Mouse (Mus musculus): Measurements from ENCODE around the gene Sox9. TPM values are rescaled to one million over a fixed set of nuclear protein-coding genes. Genes with fewer than 3 reads are reported as not detected.
A peak's percentile ranks its signal among the peaks of the same experiment; 100 is the strongest.

Sox9 gene
- polyA plus RNA-seq, 1 experiment from 2014 or later = 108 TPM

DNA sequence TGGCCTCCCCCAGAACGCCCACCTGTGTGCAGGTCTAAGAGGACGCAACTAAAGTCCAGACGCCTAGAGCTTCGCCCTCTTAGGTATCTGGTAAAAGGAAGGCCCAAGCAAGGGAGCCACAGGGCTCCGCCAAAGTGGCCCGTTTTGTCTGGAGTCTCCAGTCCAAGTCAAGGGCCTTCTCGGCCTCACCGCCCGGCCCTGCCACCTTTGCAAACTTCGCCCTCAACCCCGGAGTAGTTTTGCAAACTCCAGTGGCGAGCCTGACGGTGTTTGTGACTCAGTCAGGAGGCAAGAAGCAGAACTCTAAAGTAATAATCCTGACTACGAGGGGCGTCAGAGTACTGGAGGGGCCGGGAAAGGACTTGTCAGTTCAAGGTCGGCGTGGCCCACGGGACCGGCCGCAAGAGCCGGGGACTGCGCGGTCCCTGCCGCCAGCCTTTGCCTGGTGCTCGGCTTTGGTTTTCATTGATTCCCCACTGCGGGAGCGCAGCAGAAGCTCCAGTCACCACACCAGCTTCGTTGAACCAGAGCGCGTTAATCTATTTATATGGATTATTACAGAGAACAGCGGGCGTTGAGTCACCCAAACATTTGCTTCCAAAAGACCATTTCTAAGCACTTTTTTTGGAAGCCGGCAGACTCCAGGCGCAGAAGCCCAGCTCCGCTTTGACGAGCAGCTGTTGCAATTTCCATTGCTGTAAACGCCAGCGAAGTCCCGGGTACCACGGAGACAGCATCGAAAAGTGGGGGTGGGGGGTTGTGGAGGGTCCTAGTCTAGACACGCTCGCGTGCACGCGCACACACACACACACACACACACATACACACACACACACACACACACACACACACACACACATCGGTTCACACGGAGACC, 751 bp upstream of the Sox9 start:
- Histone ChIP-seq H3K9ac (peak overlapping the region; percentile 67), H3K27ac (peak overlapping the region; percentile 95), H3K4me1 (peaks cover 50% of the 10 kb centered on the region), H3K4me3 (peak overlapping the region; percentile 74), H3K9me3 (no peaks in the 10 kb centered on the region), H3K4me2 (peak overlapping the region; percentile 86), H3K36me3 (no peaks in the 10 kb centered on the region), H3K27me3 (peaks cover 48% of the 10 kb centered on the region)
- ATAC-seq (ENCODE audit: insufficient number of reproducible peaks, insufficient read depth, low FRiP score, low TSS enrichment, low read depth) = peak; percentile 26; the same call in 1 of the 2 replicates
- under 1% methylated on average over 48 of the region's 49 CpGs for WGBS

DNA sequence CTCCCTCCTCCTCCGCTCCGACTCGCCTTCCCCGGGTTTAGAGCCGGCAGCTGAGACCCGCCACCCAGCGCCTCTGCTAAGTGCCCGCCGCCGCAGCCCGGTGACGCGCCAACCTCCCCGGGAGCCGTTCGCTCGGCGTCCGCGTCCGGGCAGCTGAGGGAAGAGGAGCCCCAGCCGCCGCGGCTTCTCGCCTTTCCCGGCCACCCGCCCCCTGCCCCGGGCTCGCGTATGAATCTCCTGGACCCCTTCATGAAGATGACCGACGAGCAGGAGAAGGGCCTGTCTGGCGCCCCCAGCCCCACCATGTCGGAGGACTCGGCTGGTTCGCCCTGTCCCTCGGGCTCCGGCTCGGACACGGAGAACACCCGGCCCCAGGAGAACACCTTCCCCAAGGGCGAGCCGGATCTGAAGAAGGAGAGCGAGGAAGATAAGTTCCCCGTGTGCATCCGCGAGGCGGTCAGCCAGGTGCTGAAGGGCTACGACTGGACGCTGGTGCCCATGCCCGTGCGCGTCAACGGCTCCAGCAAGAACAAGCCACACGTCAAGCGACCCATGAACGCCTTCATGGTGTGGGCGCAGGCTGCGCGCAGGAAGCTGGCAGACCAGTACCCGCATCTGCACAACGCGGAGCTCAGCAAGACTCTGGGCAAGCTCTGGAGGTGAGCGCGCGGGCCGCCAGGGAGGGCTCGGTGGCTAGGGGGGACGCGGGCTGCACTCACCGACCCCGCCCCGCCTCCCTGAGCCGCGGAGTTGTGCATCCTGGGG, 515 bp downstream of the Sox9 start:
- Histone ChIP-seq H3K27me3 (peaks cover 36% of the 10 kb centered on the region), H3K9me3 (no peaks in the 10 kb centered on the region), H3K9ac (peak overlapping the region; percentile 89), H3K27ac (peak overlapping the region; percentile 95), H3K4me3 (peak overlapping the region; percentile 74), H3K4me1 (peaks cover 54% of the 10 kb centered on the region), H3K36me3 (no peaks in the 10 kb centered on the region), H3K4me2 (peak overlapping the region; percentile 86)
- peak; percentile 33; the same call in 1 of the 2 replicates for ATAC-seq (ENCODE audit: insufficient number of reproducible peaks, insufficient read depth, low FRiP score, low TSS enrichment, low read depth)
- under 1% methylated on average over 62 of the region's 75 CpGs for WGBS

DNA sequence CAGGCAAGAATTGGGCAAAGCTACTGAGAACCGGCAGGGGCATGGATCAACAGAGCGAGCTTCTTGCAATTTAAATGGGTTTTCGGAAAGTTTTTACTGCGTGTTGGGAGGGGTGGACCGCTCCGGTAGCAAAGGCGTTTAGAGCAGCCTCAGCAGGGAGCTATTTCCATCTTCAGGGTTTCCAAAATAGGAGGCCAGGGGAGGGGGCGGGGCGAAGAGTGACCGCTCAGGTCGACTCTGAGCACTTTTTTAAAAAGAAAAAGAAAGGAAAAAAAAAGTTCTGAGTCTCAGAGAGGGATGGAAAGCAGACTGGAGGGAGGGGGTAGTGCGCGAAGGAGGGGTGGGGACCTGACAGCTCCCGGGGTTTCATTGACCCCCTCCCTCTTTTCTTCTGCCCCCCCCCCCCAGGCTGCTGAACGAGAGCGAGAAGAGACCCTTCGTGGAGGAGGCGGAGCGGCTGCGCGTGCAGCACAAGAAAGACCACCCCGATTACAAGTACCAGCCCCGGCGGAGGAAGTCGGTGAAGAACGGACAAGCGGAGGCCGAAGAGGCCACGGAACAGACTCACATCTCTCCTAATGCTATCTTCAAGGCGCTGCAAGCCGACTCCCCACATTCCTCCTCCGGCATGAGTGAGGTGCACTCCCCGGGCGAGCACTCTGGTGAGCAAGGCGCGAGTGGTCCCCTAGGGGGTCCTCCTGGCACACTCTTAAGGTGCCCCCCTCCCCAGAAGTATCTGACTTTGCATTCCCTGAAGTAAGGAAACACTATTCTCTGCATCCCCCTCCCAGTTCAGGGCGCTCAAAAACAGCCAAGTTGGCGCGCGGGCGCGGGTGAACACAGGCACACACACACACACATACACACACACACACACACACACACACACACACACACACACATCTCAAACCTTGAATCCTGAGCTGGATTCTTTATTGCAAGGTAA, 1.6 kb downstream of the Sox9 start:
- WGBS = under 1% methylated on average over 34 of the region's 42 CpGs
- Histone ChIP-seq H3K27ac (peak overlapping the region; percentile 95), H3K36me3 (no peaks in the 10 kb centered on the region), H3K4me3 (peak overlapping the region; percentile 74), H3K4me1 (peaks cover 52% of the 10 kb centered on the region), H3K9ac (peak overlapping the region; percentile 89), H3K4me2 (peak overlapping the region; percentile 86), H3K27me3 (peaks cover 34% of the 10 kb centered on the region), H3K9me3 (no peaks in the 10 kb centered on the region)
- ATAC-seq (ENCODE audit: insufficient number of reproducible peaks, insufficient read depth, low FRiP score, low TSS enrichment, low read depth) = no peak

DNA sequence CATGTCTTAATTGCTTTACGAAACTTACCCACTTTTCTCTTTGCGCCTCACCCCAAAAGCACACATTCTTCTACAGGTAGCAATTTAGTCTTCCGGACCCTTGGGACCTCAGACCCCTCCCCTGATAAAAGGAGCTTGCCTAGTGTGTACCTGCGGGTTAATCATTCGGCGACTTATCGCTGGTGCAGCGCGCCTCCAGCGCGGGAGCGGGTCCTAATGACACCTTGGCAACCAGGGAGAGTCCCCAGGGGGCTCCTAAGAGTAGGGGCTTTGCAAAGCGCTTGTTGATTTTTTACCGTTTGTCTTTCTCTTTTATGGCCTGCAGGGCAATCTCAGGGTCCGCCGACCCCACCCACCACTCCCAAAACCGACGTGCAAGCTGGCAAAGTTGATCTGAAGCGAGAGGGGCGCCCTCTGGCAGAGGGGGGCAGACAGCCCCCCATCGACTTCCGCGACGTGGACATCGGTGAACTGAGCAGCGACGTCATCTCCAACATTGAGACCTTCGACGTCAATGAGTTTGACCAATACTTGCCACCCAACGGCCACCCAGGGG, 2.4 kb downstream of the Sox9 start:
- Histone ChIP-seq H3K4me2 (peak overlapping the region; percentile 86), H3K4me1 (peaks cover 45% of the 10 kb centered on the region), H3K9me3 (no peaks in the 10 kb centered on the region), H3K4me3 (peak overlapping the region; percentile 74), H3K27me3 (peaks cover 30% of the 10 kb centered on the region), H3K36me3 (no peaks in the 10 kb centered on the region), H3K9ac (peak overlapping the region; percentile 89), H3K27ac (peak overlapping the region; percentile 95)
- no peak for ATAC-seq (ENCODE audit: insufficient number of reproducible peaks, insufficient read depth, low FRiP score, low TSS enrichment, low read depth)
- 3% methylated on average over 30 of the region's 30 CpGs for WGBS

DNA sequence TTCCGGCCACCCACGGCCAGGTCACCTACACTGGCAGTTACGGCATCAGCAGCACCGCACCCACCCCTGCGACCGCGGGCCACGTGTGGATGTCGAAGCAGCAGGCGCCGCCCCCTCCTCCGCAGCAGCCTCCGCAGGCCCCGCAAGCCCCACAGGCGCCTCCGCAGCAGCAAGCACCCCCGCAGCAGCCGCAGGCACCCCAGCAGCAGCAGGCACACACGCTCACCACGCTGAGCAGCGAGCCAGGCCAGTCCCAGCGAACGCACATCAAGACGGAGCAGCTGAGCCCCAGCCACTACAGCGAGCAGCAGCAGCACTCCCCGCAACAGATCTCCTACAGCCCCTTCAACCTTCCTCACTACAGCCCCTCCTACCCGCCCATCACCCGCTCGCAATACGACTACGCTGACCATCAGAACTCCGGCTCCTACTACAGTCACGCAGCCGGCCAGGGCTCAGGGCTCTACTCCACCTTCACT, 2.9 kb downstream of the Sox9 start:
- ATAC-seq (ENCODE audit: insufficient number of reproducible peaks, insufficient read depth, low FRiP score, low TSS enrichment, low read depth) = no peak
- Histone ChIP-seq H3K4me1 (peaks cover 41% of the 10 kb centered on the region), H3K9ac (peak overlapping the region; percentile 89)

DNA sequence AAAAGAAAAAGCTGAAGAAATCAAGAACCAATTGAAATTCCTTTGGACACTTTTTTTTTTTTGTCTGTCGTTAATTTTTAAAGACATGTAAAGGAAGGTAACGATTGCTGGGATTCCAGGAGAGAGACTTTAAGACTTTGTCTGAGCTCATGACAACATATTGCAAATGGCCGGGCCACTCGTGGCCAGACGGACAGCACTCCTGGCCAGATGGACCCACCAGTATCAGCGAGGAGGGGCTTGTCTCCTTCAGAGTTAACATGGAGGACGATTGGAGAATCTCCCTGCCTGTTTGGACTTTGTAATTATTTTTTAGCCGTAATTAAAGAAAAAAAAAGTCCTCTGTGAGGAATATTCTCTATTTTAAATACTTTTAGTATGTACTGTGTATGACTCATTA, 3.6 kb downstream of the Sox9 start:
- WGBS = 26% methylated on average over 8 of the region's 8 CpGs
- H3K36me3 ChIP-seq = no peaks in the 10 kb centered on the region
- H3K4me3 ChIP-seq = peak overlapping the region; percentile 74
- peak overlapping the region; percentile 89 for H3K9ac ChIP-seq
- H3K27ac ChIP-seq = peak overlapping the region; percentile 40; the same call in 1 of the 2 replicates
- H3K4me2 ChIP-seq = peak overlapping the region; percentile 86
- H3K4me1 ChIP-seq = peaks cover 38% of the 10 kb centered on the region
- ATAC-seq (ENCODE audit: insufficient number of reproducible peaks, insufficient read depth, low FRiP score, low TSS enrichment, low read depth) = no peak
- H3K9me3 ChIP-seq = no peaks in the 10 kb centered on the region
- H3K27me3 ChIP-seq = peaks cover 26% of the 10 kb centered on the region

More for the DNA sequence above, 2.9 kb downstream of the Sox9 start:
- H3K27ac ChIP-seq = peak overlapping the region; percentile 40; the same call in 1 of the 2 replicates
- 2% methylated on average over 34 of the region's 34 CpGs for WGBS
- no peaks in the 10 kb centered on the region for H3K36me3 ChIP-seq
- peak overlapping the region; percentile 74 for H3K4me3 ChIP-seq
- peak overlapping the region; percentile 86 for H3K4me2 ChIP-seq
- H3K27me3 ChIP-seq = peaks cover 28% of the 10 kb centered on the region
- no peaks in the 10 kb centered on the region for H3K9me3 ChIP-seq

DNA sequence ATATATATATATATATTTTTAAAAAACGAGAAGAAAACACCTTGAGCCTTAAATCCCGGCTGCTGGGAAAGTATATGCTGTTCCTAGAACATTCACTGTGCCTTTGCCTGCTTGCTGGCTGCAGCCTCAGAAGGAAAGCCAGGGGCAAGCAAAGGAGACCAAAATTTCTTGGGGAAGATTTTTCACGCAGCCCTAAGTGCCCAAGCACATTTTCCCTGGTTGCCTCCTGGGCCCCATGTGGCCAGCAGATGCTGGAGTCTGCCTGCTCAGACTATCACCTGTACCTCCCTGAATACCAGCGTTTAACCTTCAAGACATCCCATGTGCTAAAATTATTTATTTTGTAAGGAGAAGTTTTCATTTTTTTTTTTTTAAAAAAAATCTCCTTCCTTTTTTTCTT, 4.4 kb downstream of the Sox9 start:
- 34% methylated on average over 4 of the region's 4 CpGs for WGBS
- peak overlapping the region; percentile 28 for H3K4me3 ChIP-seq
- H3K4me1 ChIP-seq = peaks cover 32% of the 10 kb centered on the region
- no peak overlapping the region for H3K27ac ChIP-seq
- no peaks in the 10 kb centered on the region for H3K9me3 ChIP-seq
- H3K9ac ChIP-seq = 0 out of 2 replicates have a peak overlapping the region, but pooled peaks have one; percentile 11
- peaks cover 26% of the 10 kb centered on the region for H3K27me3 ChIP-seq
- no peaks in the 10 kb centered on the region for H3K36me3 ChIP-seq
- ATAC-seq (ENCODE audit: insufficient number of reproducible peaks, insufficient read depth, low FRiP score, low TSS enrichment, low read depth) = no peak
- peak overlapping the region; percentile 46 for H3K4me2 ChIP-seq

DNA sequence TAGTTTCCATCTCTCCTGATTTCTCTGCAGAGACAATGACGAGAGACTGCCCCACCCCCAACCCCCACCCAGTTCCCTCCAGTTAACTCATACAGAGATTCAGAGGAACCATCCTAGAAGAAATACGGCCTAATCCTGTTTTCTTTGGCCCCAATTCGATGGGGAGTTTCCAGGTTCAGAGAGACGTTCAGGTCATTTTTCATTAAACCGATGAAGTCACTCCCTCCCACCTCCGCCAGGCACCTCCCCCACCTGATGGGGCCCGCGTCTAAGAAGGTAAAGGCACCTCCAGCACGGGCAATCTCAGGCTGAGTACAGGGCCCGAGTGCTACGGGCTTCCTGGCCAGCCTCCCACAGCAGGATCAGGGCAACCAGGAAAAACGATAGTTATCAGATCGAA, 6.3 kb downstream of the Sox9 start:
- Histone ChIP-seq H3K4me2 (peak overlapping the region; percentile 12), H3K36me3 (no peaks in the 10 kb centered on the region), H3K4me3 (no peak overlapping the region), H3K9me3 (no peaks in the 10 kb centered on the region), H3K4me1 (peaks cover 30% of the 10 kb centered on the region), H3K9ac (no peak overlapping the region), H3K27me3 (peaks cover 23% of the 10 kb centered on the region), H3K27ac (no peak overlapping the region)
- 5% methylated on average over 13 of the region's 13 CpGs for WGBS
- no peak for ATAC-seq (ENCODE audit: insufficient number of reproducible peaks, insufficient read depth, low FRiP score, low TSS enrichment, low read depth)

DNA sequence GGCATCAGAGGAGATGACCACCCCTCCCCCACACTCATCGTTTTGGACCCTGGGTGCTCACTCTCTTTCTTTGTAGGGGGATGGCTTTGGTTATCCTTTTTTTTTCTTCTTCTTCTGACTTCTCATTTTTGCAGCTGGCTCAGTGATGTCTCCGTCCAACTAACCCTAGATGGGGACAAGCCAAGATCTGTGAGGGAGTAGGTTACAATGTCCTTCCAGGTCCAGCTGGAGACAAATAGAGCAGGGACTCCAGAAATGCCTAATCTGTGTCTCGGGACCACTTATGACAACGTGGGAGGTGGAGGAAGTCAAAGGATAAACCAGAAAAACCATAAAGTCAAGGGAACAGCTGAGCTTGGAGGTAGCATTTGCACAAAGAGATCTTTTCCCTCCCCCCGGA, 14.4 kb downstream of the Sox9 start:
- Histone ChIP-seq H3K27me3 (no peaks in the 10 kb centered on the region), H3K36me3 (no peaks in the 10 kb centered on the region), H3K9ac (no peak overlapping the region), H3K4me3 (no peak overlapping the region), H3K4me1 (peaks cover 11% of the 10 kb centered on the region), H3K27ac (no peak overlapping the region), H3K9me3 (no peaks in the 10 kb centered on the region), H3K4me2 (no peak overlapping the region)
- no peak for ATAC-seq (ENCODE audit: insufficient number of reproducible peaks, insufficient read depth, low FRiP score, low TSS enrichment, low read depth)
- 85% methylated on average over 5 of the region's 5 CpGs for WGBS

DNA sequence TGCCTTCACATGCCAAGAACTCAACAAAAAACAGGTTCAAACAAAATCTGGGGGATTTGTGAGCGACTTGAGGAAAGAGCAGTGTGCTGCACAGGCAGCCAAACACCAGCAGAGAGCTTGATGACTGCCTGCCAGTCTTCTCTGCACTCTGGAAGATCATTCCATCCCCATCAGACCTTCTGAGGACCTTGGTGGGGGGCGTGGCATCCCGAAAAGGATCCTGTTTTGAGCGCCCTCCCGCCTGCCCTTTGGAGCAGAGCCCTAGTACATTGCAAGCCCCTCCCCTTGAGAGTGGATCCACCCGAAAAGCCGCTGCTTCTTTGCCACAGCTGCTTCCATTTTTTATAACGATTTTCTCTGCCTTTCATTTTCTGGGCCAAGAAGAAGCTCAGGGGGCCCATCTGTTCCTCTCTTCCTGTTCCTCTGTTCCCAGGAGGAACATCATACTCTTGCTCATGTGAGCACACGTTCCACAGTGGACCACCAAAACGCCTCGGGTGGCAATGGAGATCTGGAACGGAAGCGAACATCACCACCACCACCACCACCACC, 16.9 kb downstream of the Sox9 start:
- no peaks in the 10 kb centered on the region for H3K36me3 ChIP-seq
- no peak for ATAC-seq (ENCODE audit: insufficient number of reproducible peaks, insufficient read depth, low FRiP score, low TSS enrichment, low read depth)
- H3K27ac ChIP-seq = no peak overlapping the region
- 36% methylated on average over 13 of the region's 13 CpGs for WGBS
- H3K27me3 ChIP-seq = peaks cover 3% of the 10 kb centered on the region
- peak overlapping the region; percentile 35 for H3K4me2 ChIP-seq
- H3K9ac ChIP-seq = no peak overlapping the region
- H3K9me3 ChIP-seq = no peaks in the 10 kb centered on the region
- peaks cover 11% of the 10 kb centered on the region for H3K4me1 ChIP-seq
- H3K4me3 ChIP-seq = no peak overlapping the region

All from embryonic facial prominence, embryonic 13.5 days (tissue).